In the genomic region with DNA sequence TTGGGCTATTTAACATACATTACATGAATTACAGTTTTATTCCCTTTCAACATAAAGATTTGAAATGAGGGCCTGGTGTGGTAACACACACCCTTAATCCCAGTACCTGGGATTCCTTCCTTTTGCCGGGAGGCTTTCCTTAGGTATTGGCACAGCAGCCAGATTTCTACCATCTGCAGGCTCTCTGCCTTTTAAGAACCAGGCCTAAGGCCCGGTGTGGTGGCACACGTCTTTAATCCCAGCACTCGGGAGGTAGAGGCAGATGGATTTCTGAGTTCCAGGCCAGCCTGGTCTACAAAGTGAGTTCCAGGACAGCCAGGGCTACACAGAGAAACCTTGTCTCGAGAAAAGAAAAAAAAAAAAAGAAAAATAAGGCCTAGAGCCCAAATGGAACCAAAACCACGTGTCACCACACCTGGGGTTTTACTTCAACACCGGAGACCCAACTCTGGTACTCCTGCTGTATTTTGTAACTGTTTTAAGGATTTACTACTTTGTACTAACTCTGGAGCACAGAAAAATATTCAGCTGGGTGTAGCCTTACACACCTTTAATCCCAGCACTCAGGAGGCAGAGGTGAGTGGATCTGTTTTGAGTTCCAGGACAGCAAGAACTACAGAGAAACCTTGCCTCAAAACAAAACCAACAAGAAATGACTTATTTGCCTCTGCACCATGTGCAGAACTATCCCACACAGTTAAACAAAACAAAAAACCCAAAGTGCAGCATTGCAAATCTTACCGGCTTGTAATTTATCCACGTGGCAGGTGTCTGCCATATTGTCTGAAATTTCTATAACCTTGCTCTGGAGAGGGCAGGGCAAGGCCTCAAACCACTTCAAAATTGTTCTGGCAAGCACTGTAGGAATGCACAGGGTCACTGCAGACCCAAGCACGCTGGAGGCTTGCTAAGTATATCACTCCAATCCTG, we compare ENCODE assay signal across 8 mouse cellular contexts. TPM values are rescaled to one million over a fixed set of nuclear protein-coding genes. Genes with fewer than 3 reads are reported as not detected.
DNase-seq lines count a peak whose midpoint lies in the region; ATAC-seq and TF ChIP-seq lines count a peak whose summit lies in the region.

No protein-coding gene starts in this region.

- peak overlapping the region; percentile 96 for H3K27ac ChIP-seq in heart, embryonic 10.5 days
- H3K27ac ChIP-seq in forebrain, embryonic 11.5 days (ENCODE audit: low read depth, low read length), result no peak overlapping the region
- peak overlapping the region; percentile 83 for H3K27ac ChIP-seq in liver, embryonic 13.5 days

- ATAC-seq in forebrain, embryonic 11.5 days (replicated peaks; ENCODE audit: low FRiP score), result peak; percentile 13; the same call in 1 of the 2 replicates
- ATAC-seq in liver, embryonic 13.5 days (ENCODE audit: low read depth), result peak; percentile 10

- H3K36me3 ChIP-seq in heart, embryonic 10.5 days, result peaks cover 30% of the 10 kb centered on the region
- peaks cover 42% of the 10 kb centered on the region for H3K36me3 ChIP-seq in E14TG2a.4 (ENCODE audit: insufficient read depth, low read length)
- peaks cover 11% of the 10 kb centered on the region for H3K36me3 ChIP-seq in forebrain, embryonic 11.5 days (ENCODE audit: control insufficient read depth, insufficient read depth, low read length)
- peaks cover 30% of the 10 kb centered on the region for H3K36me3 ChIP-seq in liver, embryonic 13.5 days

- H3K27me3 ChIP-seq in heart, embryonic 10.5 days (ENCODE audit: insufficient read depth, poor library complexity, severe bottlenecking), result no peaks in the 10 kb centered on the region
- no peaks in the 10 kb centered on the region for H3K27me3 ChIP-seq in E14TG2a.4 (ENCODE audit: insufficient read depth, low read length)
- no peaks in the 10 kb centered on the region for H3K27me3 ChIP-seq in forebrain, embryonic 11.5 days (ENCODE audit: control insufficient read depth, insufficient read depth, low read length)
- no peaks in the 10 kb centered on the region for H3K27me3 ChIP-seq in liver, embryonic 13.5 days

- H3K4me1 ChIP-seq in heart, embryonic 10.5 days, result peaks cover 8% of the 10 kb centered on the region; the same call in 1 of the 2 replicates
- peaks cover 42% of the 10 kb centered on the region for H3K4me1 ChIP-seq in E14TG2a.4 (replicated peaks; ENCODE audit: low read depth, low read length)
- peaks cover 4% of the 10 kb centered on the region; the same call in 1 of the 2 replicates for H3K4me1 ChIP-seq in forebrain, embryonic 11.5 days (replicated peaks; ENCODE audit: control insufficient read depth, insufficient read depth, low read length)
- peaks cover 43% of the 10 kb centered on the region for H3K4me1 ChIP-seq in liver, embryonic 13.5 days (replicated peaks)

- peak overlapping the region; percentile 79 for H3K4me3 ChIP-seq in heart, embryonic 10.5 days
- H3K4me3 ChIP-seq in E14TG2a.4 (replicated peaks; ENCODE audit: low read length), result peak overlapping the region; percentile 98
- peak overlapping the region; percentile 70 for H3K4me3 ChIP-seq in forebrain, embryonic 11.5 days (ENCODE audit: low read depth, low read length)
- peak overlapping the region; percentile 73 for H3K4me3 ChIP-seq in liver, embryonic 13.5 days (replicated peaks)

- no peaks in the 10 kb centered on the region for H3K9me3 ChIP-seq in heart, embryonic 10.5 days
- no peaks in the 10 kb centered on the region for H3K9me3 ChIP-seq in E14TG2a.4 (ENCODE audit: low read length)
- H3K9me3 ChIP-seq in forebrain, embryonic 11.5 days (ENCODE audit: control insufficient read depth, low read length), result no peaks in the 10 kb centered on the region
- H3K9me3 ChIP-seq in liver, embryonic 13.5 days (replicated peaks), result 0 out of 2 replicates have a peak, but pooled peaks cover 2% of the 10 kb centered on the region

- no peak for DNase-seq in heart, embryonic 10.5 days (ENCODE audit: low spot score)
- DNase-seq in heart, postnatal 10 days, result no peak
- no peak for DNase-seq in forebrain, embryonic 11.5 days (ENCODE audit: low spot score)
- DNase-seq in liver, embryonic 13.5 days, result no peak
- DNase-seq in frontal cortex, postnatal 25 days (ENCODE audit: low spot score in 2 of 2), result no peak
- no peak for DNase-seq in kidney, postnatal 36 days
- no peak for DNase-seq in left cerebral cortex, adult 8-10 months (ENCODE audit: low spot score in 2 of 2)

- H3K4me2 ChIP-seq in forebrain, embryonic 11.5 days (ENCODE audit: low read depth, low read length, severe bottlenecking), result peak overlapping the region; percentile 88
- H3K4me2 ChIP-seq in liver, embryonic 13.5 days, result peak overlapping the region; percentile 85

- intact Hi-C loops in heart, postnatal 10 days (cut with DNase I), result loop anchor here (2.0 to 5.0 kb wide), 2 partner anchors 55 to 100 kb away; a partner anchor contains a TSS

- peak overlapping the region; percentile 78 for H3K9ac ChIP-seq in forebrain, embryonic 11.5 days (ENCODE audit: low read length)
- H3K9ac ChIP-seq in liver, embryonic 13.5 days, result peak overlapping the region; percentile 84

- WGBS in heart, embryonic 10.5 days, result 20% methylated on average over 10 of the region's 10 CpGs
- 26% methylated on average over 10 of the region's 10 CpGs for WGBS in forebrain, embryonic 11.5 days
- WGBS in liver, embryonic 13.5 days (ENCODE audit: insufficient replicate concordance), result 3% methylated on average over 10 of the region's 10 CpGs

- TF ChIP-seq CTCF in E14TG2a.4 (conservative IDR thresholded peaks at IDR 0.05; ENCODE audit: low read length), result no peak

RNA-seq across cellular contexts. Expression of a gene that starts 6.8 kb away (rescaled TPM):
- 0.69 and 1.6 TPM in 2 replicates for polyA plus RNA-seq in heart, embryonic 10.5 days (2016; fragmentation: Nextera tagmentation; extraction: Ambion mirVana)
- total RNA-seq in heart, postnatal 10 days (2021), result 1 to 10 TPM; 1.4 to 1.6 TPM
- 0.16 and 0.63 TPM in 2 replicates for polyA plus RNA-seq in forebrain, embryonic 11.5 days (2014; fragmentation: Nextera tagmentation; extraction: Ambion mirVana)
- polyA plus RNA-seq in liver, embryonic 13.5 days (2015; fragmentation: Nextera tagmentation; extraction: Ambion mirVana), result 4.7 and 5.3 TPM in 2 replicates
- 1 to 10 TPM in 1 of 4 experiments, under 1 TPM in 3; 0.44 to 1.3 (median 0.67) TPM for total RNA-seq in left cerebral cortex, adult 8-10 months (2022)

RNA-seq across cellular contexts. Expression of a gene that starts 19.2 kb away (rescaled TPM):
- polyA plus RNA-seq in heart, embryonic 10.5 days (2016; fragmentation: Nextera tagmentation; extraction: Ambion mirVana), result 86.1 and 108 TPM in 2 replicates
- 10 to 100 TPM; 28.3 to 29.6 TPM for total RNA-seq in heart, postnatal 10 days (2021)
- polyA plus RNA-seq in forebrain, embryonic 11.5 days (2014; fragmentation: Nextera tagmentation; extraction: Ambion mirVana), result 90.8 and 97.2 TPM in 2 replicates
- polyA plus RNA-seq in liver, embryonic 13.5 days (2015; fragmentation: Nextera tagmentation; extraction: Ambion mirVana), result 45.8 and 46.1 TPM in 2 replicates
- 10 to 100 TPM; 60.8 to 79.1 (median 71.2) TPM for total RNA-seq in left cerebral cortex, adult 8-10 months (2022)

RNA-seq across cellular contexts. Expression of a gene that starts 51.8 kb away (rescaled TPM):
- polyA plus RNA-seq in heart, embryonic 10.5 days (2016; fragmentation: Nextera tagmentation; extraction: Ambion mirVana), result 21.0 and 24.4 TPM in 2 replicates
- total RNA-seq in heart, postnatal 10 days (2021), result 10 to 100 TPM; 70.5 to 74.0 TPM
- polyA plus RNA-seq in forebrain, embryonic 11.5 days (2014; fragmentation: Nextera tagmentation; extraction: Ambion mirVana), result 14.0 and 15.0 TPM in 2 replicates
- 11.1 and 12.6 TPM in 2 replicates for polyA plus RNA-seq in liver, embryonic 13.5 days (2015; fragmentation: Nextera tagmentation; extraction: Ambion mirVana)
- 100 to 1,000 TPM; 221 to 283 (median 254) TPM for total RNA-seq in left cerebral cortex, adult 8-10 months (2022)
